Mouse (Mus musculus) hindbrain, embryonic 13.5 days (tissue): ENCODE measurements around the gene Nrde2. TPM values are rescaled to one million over a fixed set of nuclear protein-coding genes. Genes with fewer than 3 reads are reported as not detected.
"Not testable (repeated sequence)": the region's sequence is repeated elsewhere in the genome, so short reads cannot be mapped to it uniquely, and the experiment has no call there.

ENCODE experiments used
- ATAC-seq: fragments of 200-750 bp; cut with Nextera tagmentation; 2 replicates; pipeline ENCODE4 v1.8.0; 2017; ENCODE audit warnings: moderate TSS enrichment; ENCODE audit not compliant: low FRiP score
- H3K27ac ChIP-seq: fragments of 300-500 bp; sonication (generic); 2 replicates; pipeline ENCODE4 v1.5.1; 2015; ENCODE audit warnings: inconsistent platforms, mild to moderate bottlenecking, moderate library complexity
- H3K27me3 ChIP-seq: fragments of 300-500 bp; sonication (generic); 2 replicates; pipeline ENCODE4 v1.6.1; 2015; ENCODE audit warnings: mild to moderate bottlenecking, inconsistent platforms
- H3K36me3 ChIP-seq: fragments of 300-500 bp; sonication (generic); 2 replicates; pipeline ENCODE4 v1.6.1; 2015; ENCODE audit warnings: mild to moderate bottlenecking, inconsistent platforms
- H3K4me1 ChIP-seq: fragments of 300-500 bp; sonication (generic); replicated peaks from 2 replicates; pipeline ENCODE4 v1.6.1; 2015; ENCODE audit warnings: inconsistent platforms
- H3K4me2 ChIP-seq: fragments of 300-500 bp; sonication (generic); 2 replicates; pipeline ENCODE4 v1.6.1; 2015; ENCODE audit warnings: inconsistent platforms, mild to moderate bottlenecking, moderate library complexity
- H3K4me3 ChIP-seq: fragments of 300-500 bp; sonication (generic); 2 replicates; pipeline ENCODE4 v1.5.1; 2015; ENCODE audit warnings: mild to moderate bottlenecking, inconsistent platforms
- H3K9ac ChIP-seq: fragments of 300-500 bp; sonication (generic); 2 replicates; pipeline ENCODE4 v1.6.1; 2015; ENCODE audit warnings: mild to moderate bottlenecking, inconsistent platforms
- H3K9me3 ChIP-seq: fragments of 300-500 bp; sonication (generic); 2 replicates; pipeline ENCODE4 v1.6.1; 2016; ENCODE audit warnings: inconsistent platforms
- WGBS: fragments of 180-500 bp; shearing (Covaris S2); methylation state at CpG from one replicate; pipeline ENCODE4 v1.1.7; 2015; 5-methylcytosine and 5-hydroxymethylcytosine counted together
- polyA plus RNA-seq: library from polyadenylated mRNA; unstranded; fragments of >200 nt; fragmentation: Nextera tagmentation; extraction: Ambion mirVana; gene quantifications from 2 replicates; pipeline ENCODE4 v1.2.1, GENCODE M21; 2015

Gene Nrde2
- polyA plus RNA-seq, 1 experiment from 2014 or later = 14.9 TPM

- WGBS = 100% methylated on average over 1 of the region's 1 CpGs
- Histone ChIP-seq H3K4me2 (no peak overlapping the region), H3K9ac (no peak overlapping the region), H3K27ac (no peak overlapping the region), H3K9me3 (no peaks in the 10 kb centered on the region), H3K4me1 (peaks cover 5% of the 10 kb centered on the region; the same call in 1 of the 2 replicates), H3K4me3 (no peak overlapping the region), H3K36me3 (no peaks in the 10 kb centered on the region), H3K27me3 (peaks cover 3% of the 10 kb centered on the region; the same call in 1 of the 2 replicates)
- no peak for ATAC-seq
These were observed 34.7 kb upstream of the Nrde2 start for GRCm38 (mm10) chr12:100194181-100194580.

DNA sequence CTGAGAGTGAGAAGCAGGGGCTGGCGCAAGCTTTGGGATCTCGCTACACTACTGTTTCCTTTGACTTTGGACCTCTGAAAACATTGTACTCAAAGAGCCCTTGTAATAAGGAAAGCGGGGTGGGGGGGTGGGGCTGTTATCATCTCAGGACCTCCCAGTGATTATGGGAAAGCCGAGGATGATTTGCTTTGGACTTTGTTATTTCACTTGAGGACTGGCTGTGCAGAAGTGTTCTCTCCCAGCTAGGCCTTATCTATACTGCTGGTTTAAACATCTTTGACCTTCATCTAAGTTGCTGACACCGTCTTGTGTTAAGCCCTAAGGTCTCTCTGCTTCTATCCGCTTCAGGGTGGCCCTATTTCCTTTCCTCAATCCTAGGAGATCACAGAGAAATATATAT, 31.3 kb upstream of the Nrde2 start:
- no peaks in the 10 kb centered on the region for H3K9me3 ChIP-seq
- peaks cover 2% of the 10 kb centered on the region; the same call in 1 of the 2 replicates for H3K27me3 ChIP-seq
- no peak overlapping the region for H3K4me2 ChIP-seq
- no peak for ATAC-seq
- H3K4me1 ChIP-seq = peaks cover 14% of the 10 kb centered on the region
- H3K36me3 ChIP-seq = no peaks in the 10 kb centered on the region
- H3K9ac ChIP-seq = no peak overlapping the region
- 88% methylated on average over 6 of the region's 6 CpGs for WGBS
- no peak overlapping the region for H3K27ac ChIP-seq
- no peak overlapping the region for H3K4me3 ChIP-seq

DNA sequence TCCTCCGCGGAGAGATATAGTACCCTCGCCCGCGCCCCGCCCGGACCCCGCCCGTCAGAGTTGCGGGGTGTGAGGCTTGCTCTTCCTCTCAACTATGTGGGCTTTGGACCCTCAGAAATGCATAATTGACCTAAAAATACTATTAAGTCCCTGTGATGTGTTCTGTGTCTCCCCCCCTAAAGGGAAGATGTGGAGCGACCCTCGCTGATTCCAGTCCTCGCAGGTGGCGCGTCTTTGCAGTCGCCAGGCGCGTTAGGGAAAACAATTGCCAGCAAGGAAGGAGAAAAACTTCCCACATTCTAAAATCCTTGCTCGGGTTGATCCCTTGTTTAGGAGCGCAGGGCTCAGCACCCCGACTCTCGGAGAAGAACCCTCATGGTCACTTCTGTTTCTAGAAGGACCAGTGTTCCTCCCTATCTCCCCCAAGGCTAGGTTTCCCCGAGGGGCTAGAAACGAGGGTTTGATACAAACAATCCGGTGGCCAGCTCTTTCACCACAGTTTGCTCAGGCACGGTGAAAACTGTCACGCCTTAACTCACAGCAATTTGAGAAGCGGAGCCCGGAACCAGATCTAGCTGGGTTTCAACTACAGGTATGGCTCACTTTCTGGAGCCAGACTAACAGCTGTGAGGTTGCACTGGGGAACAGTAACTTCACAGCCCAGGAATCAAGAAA, 28.4 kb upstream of the Nrde2 start:
- WGBS = 2% methylated on average over 29 of the region's 29 CpGs

DNA sequence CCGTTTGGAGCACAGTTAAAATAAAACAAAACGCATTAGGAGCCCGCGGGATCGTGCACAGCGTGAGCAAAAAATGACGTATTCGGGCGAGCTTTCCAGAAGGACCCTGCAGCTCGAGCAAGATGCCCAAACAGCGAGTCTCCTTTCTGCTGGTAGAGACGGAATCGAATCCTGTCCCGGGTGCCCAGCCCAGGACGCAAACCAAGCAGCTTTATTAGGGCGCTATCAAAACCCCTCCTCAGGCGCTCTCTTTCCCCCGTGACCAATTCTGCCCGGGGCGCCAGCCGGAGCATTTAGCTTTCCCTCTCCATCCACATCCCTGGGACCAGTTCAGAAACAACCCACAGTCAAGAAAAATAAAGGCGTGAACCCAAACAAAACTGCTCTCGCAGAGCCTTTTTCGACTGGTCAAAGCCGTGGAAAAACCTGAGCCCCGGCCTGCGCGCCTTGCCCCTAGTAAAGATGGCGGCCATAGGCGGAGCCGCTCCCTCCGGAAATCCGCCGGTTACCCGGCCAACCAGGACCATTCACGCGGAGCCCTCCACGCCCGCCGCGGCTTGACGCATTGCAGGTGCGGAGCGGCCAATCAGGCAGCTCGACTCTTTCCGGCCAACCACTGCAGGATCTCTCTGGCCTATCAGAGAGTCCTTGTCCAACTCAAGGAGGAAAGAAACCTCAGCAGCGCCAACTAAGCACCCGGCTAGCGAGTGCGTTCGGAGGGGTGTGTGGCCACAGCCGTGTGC, 27.7 kb upstream of the Nrde2 start:
- Histone ChIP-seq H3K9me3 (no peaks in the 10 kb centered on the region), H3K4me3 (peak overlapping the region; percentile 55), H3K4me1 (peaks cover 15% of the 10 kb centered on the region), H3K27ac (peak overlapping the region; percentile 99), H3K27me3 (no peaks in the 10 kb centered on the region), H3K9ac (peak overlapping the region; percentile 80), H3K36me3 (no peaks in the 10 kb centered on the region), H3K4me2 (peak overlapping the region; percentile 81)
- ATAC-seq = peak; percentile 99
- WGBS = under 1% methylated on average over 52 of the region's 52 CpGs

More for the DNA sequence above, 28.4 kb upstream of the Nrde2 start:
- Histone ChIP-seq H3K4me3 (peak overlapping the region; percentile 55), H3K9me3 (no peaks in the 10 kb centered on the region), H3K4me1 (peaks cover 15% of the 10 kb centered on the region), H3K27ac (peak overlapping the region; percentile 99), H3K9ac (peak overlapping the region; percentile 78), H3K36me3 (no peaks in the 10 kb centered on the region), H3K27me3 (no peaks in the 10 kb centered on the region), H3K4me2 (peak overlapping the region; percentile 81)
- ATAC-seq = 0 out of 2 replicates have a peak, but pooled peaks have one; percentile 1

DNA sequence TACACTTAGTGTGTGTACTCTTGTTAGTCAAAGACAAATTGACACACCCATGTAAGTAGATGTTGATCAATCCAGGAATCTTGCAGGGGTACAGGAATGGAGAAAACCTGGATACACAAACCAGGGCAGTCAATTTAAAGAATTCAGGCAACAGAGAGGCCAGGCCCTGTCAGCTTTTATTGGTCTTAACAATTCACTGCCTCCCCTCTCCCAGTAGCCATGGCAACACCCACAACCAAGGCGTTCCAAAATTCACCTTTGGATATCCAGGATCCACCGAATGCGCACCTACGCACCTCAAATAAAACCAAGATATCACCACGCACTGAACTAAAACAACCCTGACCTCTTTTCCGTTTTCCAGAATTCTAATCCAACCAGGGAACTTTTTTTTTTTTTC, 26.9 kb upstream of the Nrde2 start:
- no peak for ATAC-seq
- Histone ChIP-seq H3K27me3 (no peaks in the 10 kb centered on the region), H3K9me3 (no peaks in the 10 kb centered on the region), H3K4me2 (peak overlapping the region; percentile 75), H3K4me3 (peak overlapping the region; percentile 55), H3K9ac (peak overlapping the region; percentile 80), H3K27ac (peak overlapping the region; percentile 99), H3K36me3 (no peaks in the 10 kb centered on the region), H3K4me1 (peaks cover 15% of the 10 kb centered on the region)
- WGBS = 7% methylated on average over 6 of the region's 6 CpGs

DNA sequence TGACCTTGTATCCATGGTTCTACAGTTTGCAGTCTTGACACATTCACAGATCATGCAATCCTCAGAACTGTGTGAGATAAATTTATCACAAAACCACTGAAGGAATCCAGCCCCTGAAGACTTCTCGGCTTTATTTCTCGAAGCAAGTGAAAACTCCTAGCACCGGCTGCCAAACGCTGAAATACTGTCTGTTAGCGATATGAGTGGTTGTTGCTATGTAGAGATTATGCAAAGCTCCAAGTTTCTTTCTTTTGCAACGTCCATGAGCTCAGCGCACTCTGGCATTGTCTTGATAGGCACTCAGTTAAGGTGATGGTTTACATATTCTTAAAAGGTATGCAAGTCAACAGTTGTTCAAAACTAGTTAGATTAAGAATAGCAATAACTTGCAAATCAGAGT, 26.4 kb upstream of the Nrde2 start:
- H3K27me3 ChIP-seq = no peaks in the 10 kb centered on the region
- no peak for ATAC-seq
- H3K4me3 ChIP-seq = no peak overlapping the region
- peak overlapping the region; percentile 99 for H3K27ac ChIP-seq
- H3K9me3 ChIP-seq = no peaks in the 10 kb centered on the region
- WGBS = 72% methylated on average over 7 of the region's 7 CpGs
- peak overlapping the region; percentile 75 for H3K4me2 ChIP-seq
- H3K9ac ChIP-seq = no peak overlapping the region
- peaks cover 15% of the 10 kb centered on the region for H3K4me1 ChIP-seq
- H3K36me3 ChIP-seq = no peaks in the 10 kb centered on the region

- H3K27ac ChIP-seq, H3K4me2 ChIP-seq, H3K9ac ChIP-seq, H3K27me3 ChIP-seq, H3K4me3 ChIP-seq, ATAC-seq, H3K36me3 ChIP-seq, H3K9me3 ChIP-seq: not testable (repeated sequence)
- peaks cover 15% of the 10 kb centered on the region for H3K4me1 ChIP-seq
- 90% methylated on average over 2 of the region's 2 CpGs for WGBS
These were observed 25.5 kb upstream of the Nrde2 start for GRCm38 (mm10) chr12:100184976-100185375.

GRCm38 (mm10) chr12:100183970-100184369, 24.5 kb upstream of the Nrde2 start:
- Histone ChIP-seq H3K9ac (no peak overlapping the region), H3K4me3 (no peak overlapping the region)
- 69% methylated on average over 5 of the region's 5 CpGs for WGBS

DNA sequence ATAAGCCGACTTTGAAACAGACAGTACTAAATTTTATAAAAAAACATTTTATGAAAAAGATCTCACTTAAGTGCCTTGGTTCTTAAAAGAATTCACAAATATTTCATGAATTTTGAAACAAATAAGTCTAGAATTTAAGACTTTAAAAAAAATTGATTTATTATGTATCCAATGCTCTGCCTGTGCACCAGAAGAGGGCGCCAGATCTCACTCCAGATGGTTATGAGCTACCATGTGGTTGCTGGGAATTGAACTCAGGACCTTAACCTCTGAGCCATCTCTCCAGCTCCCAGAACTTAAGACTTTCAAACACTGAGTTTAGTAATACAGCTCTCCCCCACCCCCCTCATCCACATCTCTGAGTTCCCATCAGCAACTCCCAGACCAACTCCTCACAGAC, 23.2 kb upstream of the Nrde2 start:
- H3K4me1 ChIP-seq = peaks cover 11% of the 10 kb centered on the region
- no peaks in the 10 kb centered on the region for H3K27me3 ChIP-seq
- H3K9me3 ChIP-seq = no peaks in the 10 kb centered on the region
- H3K27ac ChIP-seq = no peak overlapping the region
- ATAC-seq = no peak
- H3K4me3 ChIP-seq = no peak overlapping the region
- H3K9ac ChIP-seq = no peak overlapping the region
- H3K4me2 ChIP-seq = no peak overlapping the region
- H3K36me3 ChIP-seq = no peaks in the 10 kb centered on the region
- 88% methylated on average over 2 of the region's 2 CpGs for WGBS

More at GRCm38 (mm10) chr12:100183970-100184369, 24.5 kb upstream of the Nrde2 start:
- Histone ChIP-seq H3K4me2 (no peak overlapping the region), H3K36me3 (no peaks in the 10 kb centered on the region), H3K9me3 (no peaks in the 10 kb centered on the region), H3K4me1 (peaks cover 18% of the 10 kb centered on the region), H3K27ac (no peak overlapping the region), H3K27me3 (no peaks in the 10 kb centered on the region)
- no peak for ATAC-seq

- no peaks in the 10 kb centered on the region for H3K9me3 ChIP-seq
- H3K4me1 ChIP-seq = peaks cover 17% of the 10 kb centered on the region
- no peak overlapping the region for H3K9ac ChIP-seq
- no peaks in the 10 kb centered on the region for H3K27me3 ChIP-seq
- no peaks in the 10 kb centered on the region for H3K36me3 ChIP-seq
- no peak overlapping the region for H3K4me2 ChIP-seq
- 91% methylated on average over 13 of the region's 13 CpGs for WGBS
- H3K27ac ChIP-seq = no peak overlapping the region
- H3K4me3 ChIP-seq = no peak overlapping the region
- ATAC-seq = no peak
These were observed 21.3 kb upstream of the Nrde2 start for GRCm38 (mm10) chr12:100180802-100181201.

GRCm38 (mm10) chr12:100178898-100179440, 19.5 kb upstream of the Nrde2 start:
- no peak for ATAC-seq
- Histone ChIP-seq H3K9me3 (no peaks in the 10 kb centered on the region), H3K4me2 (no peak overlapping the region), H3K4me1 (peaks cover 17% of the 10 kb centered on the region), H3K4me3 (no peak overlapping the region), H3K27me3 (no peaks in the 10 kb centered on the region), H3K36me3 (no peaks in the 10 kb centered on the region), H3K27ac (no peak overlapping the region), H3K9ac (no peak overlapping the region)
- 40% methylated on average over 6 of the region's 6 CpGs for WGBS

GRCm38 (mm10) chr12:100176469-100177056, 17.1 kb upstream of the Nrde2 start:
- peak overlapping the region; percentile 55; the same call in 1 of the 2 replicates for H3K27ac ChIP-seq
- 40% methylated on average over 11 of the region's 11 CpGs for WGBS
- peaks cover 17% of the 10 kb centered on the region for H3K4me1 ChIP-seq
- H3K9me3 ChIP-seq = no peaks in the 10 kb centered on the region
- H3K27me3 ChIP-seq = no peaks in the 10 kb centered on the region
- H3K4me2 ChIP-seq = no peak overlapping the region
- no peak overlapping the region for H3K4me3 ChIP-seq
- no peaks in the 10 kb centered on the region for H3K36me3 ChIP-seq
- peak; percentile 76 for ATAC-seq
- H3K9ac ChIP-seq = no peak overlapping the region
